Mouse (Mus musculus): ENCODE data around the gene Cfap221.

GRCm38 (mm10) chr1:119953456-119953855 lies 43.6 kb downstream of the Cfap221 start:
- no peak for TF ChIP-seq POLR2A (IDR thresholded peaks at IDR 0.05; ENCODE audit: control insufficient read depth, low read depth, low read length)
- TF ChIP-seq CTCF (IDR thresholded peaks at IDR 0.05; ENCODE audit: control insufficient read depth, insufficient read depth, insufficient replicate concordance, low read depth, low read length): no peak

Measured in testis, adult 2 months (tissue).